Mouse (Mus musculus) lung, embryonic 15.5 days (tissue): Measurements from ENCODE around the gene Gpr12. TPM values are rescaled to one million over a fixed set of nuclear protein-coding genes. Genes with fewer than 3 reads are reported as not detected.
A peak's percentile ranks its signal among the peaks of the same experiment; 100 is the strongest.
"Not testable (repeated sequence)": the region's sequence is repeated elsewhere in the genome, so short reads cannot be mapped to it uniquely, and the experiment has no call there.

Experiments used
- ATAC-seq: fragments of 200-750 bp; cut with Nextera tagmentation; 2 replicates; pipeline ENCODE4 v1.8.0; 2017; ENCODE audit warnings: moderate number of reproducible peaks, borderline replicate concordance; ENCODE audit not compliant: low FRiP score, low TSS enrichment; ENCODE audit errors: extremely low read depth
- H3K27ac ChIP-seq: fragments of 300-500 bp; sonication (generic); 2 replicates; pipeline ENCODE4 v1.5.1; 2015; ENCODE audit warnings: moderate library complexity, mild to moderate bottlenecking, inconsistent platforms
- H3K27me3 ChIP-seq: fragments of 300-500 bp; sonication (generic); 2 replicates; pipeline ENCODE4 v1.6.1; 2015; ENCODE audit warnings: inconsistent platforms
- H3K36me3 ChIP-seq: fragments of 300-500 bp; sonication (generic); 2 replicates; pipeline ENCODE4 v1.6.1; 2015; ENCODE audit warnings: inconsistent platforms
- H3K4me1 ChIP-seq: fragments of 300-500 bp; sonication (generic); 2 replicates; pipeline ENCODE4 v1.6.1; 2015; ENCODE audit warnings: inconsistent platforms
- H3K4me2 ChIP-seq: fragments of 300-500 bp; sonication (generic); 2 replicates; pipeline ENCODE4 v1.6.1; 2015; ENCODE audit warnings: inconsistent platforms, mild to moderate bottlenecking, moderate library complexity
- H3K4me3 ChIP-seq: fragments of 300-500 bp; sonication (generic); 2 replicates; pipeline ENCODE4 v1.5.1; 2015; ENCODE audit warnings: mild to moderate bottlenecking, inconsistent platforms
- H3K9ac ChIP-seq: fragments of 300-500 bp; sonication (generic); 2 replicates; pipeline ENCODE4 v1.6.1; 2015; ENCODE audit warnings: inconsistent platforms
- H3K9me3 ChIP-seq: fragments of 300-500 bp; sonication (generic); 2 replicates; pipeline ENCODE4 v1.6.1; 2016; ENCODE audit warnings: inconsistent platforms
- WGBS: fragments of 180-500 bp; shearing (Covaris S2); methylation state at CpG from one replicate; pipeline ENCODE4 v1.1.7; 2015; 5-methylcytosine and 5-hydroxymethylcytosine counted together
- polyA plus RNA-seq: library from polyadenylated mRNA; unstranded; fragments of >200 nt; fragmentation: Nextera tagmentation; extraction: Ambion mirVana; gene quantifications from 2 replicates; pipeline ENCODE4 v1.2.1, GENCODE M21; 2015

Gene Gpr12
- polyA plus RNA-seq, 1 experiment from 2014 or later = not detected

DNA sequence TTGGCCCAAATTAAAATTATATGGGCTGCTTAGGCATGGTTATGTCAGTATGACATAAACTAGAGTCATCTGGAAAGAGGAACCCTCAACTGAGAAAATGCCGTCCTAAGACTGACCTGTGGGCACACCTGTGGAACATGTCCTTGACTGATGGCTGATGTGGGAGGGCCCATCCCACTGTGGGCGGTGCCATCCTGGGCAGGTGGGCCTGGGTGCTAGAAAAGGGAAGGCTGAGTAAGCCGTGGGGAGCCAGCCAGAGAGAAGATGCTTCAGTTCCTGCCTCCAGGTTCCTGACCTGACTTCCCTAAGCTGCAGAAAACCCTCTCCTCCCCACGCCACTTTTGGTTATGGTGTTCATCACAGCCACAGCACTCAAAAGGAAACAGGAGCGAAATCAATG, 21.2 kb upstream of the Gpr12 start:
- Histone ChIP-seq H3K4me1 (no peaks in the 10 kb centered on the region), H3K9me3 (no peaks in the 10 kb centered on the region)
- 61% methylated on average over 5 of the region's 5 CpGs for WGBS

DNA sequence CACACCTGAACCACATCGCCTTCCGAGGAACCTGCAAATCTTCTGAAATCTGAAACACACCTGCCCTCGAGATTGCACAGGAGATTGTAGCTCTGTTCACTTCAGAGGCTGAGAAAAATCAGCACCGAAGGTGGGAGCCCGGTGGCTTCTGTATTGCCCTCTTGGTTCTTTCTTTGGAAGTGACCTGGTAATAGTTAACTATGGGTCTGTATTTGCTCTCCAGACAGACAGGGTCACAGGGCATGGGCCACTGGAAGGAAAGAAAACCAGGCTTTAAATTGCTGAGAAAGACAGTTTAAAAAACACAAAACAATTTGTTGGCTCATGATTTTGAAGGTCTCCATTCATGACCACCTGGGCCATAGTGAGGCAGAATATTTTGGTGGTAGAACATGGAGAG, 14.9 kb upstream of the Gpr12 start:
- 63% methylated on average over 5 of the region's 5 CpGs for WGBS
- ATAC-seq = no peak
- no peak overlapping the region for H3K4me3 ChIP-seq
- no peaks in the 10 kb centered on the region for H3K4me1 ChIP-seq
- no peak overlapping the region for H3K9ac ChIP-seq
- no peaks in the 10 kb centered on the region for H3K9me3 ChIP-seq
- H3K27ac ChIP-seq = no peak overlapping the region
- no peak overlapping the region for H3K4me2 ChIP-seq
- H3K36me3 ChIP-seq = no peaks in the 10 kb centered on the region
- H3K27me3 ChIP-seq = no peaks in the 10 kb centered on the region

More for the DNA sequence above, 21.2 kb upstream of the Gpr12 start:
- Histone ChIP-seq H3K27ac (no peak overlapping the region), H3K27me3 (no peaks in the 10 kb centered on the region), H3K36me3 (no peaks in the 10 kb centered on the region), H3K4me3 (no peak overlapping the region), H3K4me2 (no peak overlapping the region), H3K9ac (no peak overlapping the region)
- no peak for ATAC-seq

GRCm38 (mm10) chr5:146599216-146599615, 14.2 kb upstream of the Gpr12 start:
- H3K36me3 ChIP-seq, H3K4me3 ChIP-seq, H3K4me1 ChIP-seq, H3K27ac ChIP-seq, ATAC-seq, H3K9me3 ChIP-seq, H3K9ac ChIP-seq, H3K4me2 ChIP-seq, H3K27me3 ChIP-seq: not testable (repeated sequence)
- 75% methylated on average over 7 of the region's 7 CpGs for WGBS

DNA sequence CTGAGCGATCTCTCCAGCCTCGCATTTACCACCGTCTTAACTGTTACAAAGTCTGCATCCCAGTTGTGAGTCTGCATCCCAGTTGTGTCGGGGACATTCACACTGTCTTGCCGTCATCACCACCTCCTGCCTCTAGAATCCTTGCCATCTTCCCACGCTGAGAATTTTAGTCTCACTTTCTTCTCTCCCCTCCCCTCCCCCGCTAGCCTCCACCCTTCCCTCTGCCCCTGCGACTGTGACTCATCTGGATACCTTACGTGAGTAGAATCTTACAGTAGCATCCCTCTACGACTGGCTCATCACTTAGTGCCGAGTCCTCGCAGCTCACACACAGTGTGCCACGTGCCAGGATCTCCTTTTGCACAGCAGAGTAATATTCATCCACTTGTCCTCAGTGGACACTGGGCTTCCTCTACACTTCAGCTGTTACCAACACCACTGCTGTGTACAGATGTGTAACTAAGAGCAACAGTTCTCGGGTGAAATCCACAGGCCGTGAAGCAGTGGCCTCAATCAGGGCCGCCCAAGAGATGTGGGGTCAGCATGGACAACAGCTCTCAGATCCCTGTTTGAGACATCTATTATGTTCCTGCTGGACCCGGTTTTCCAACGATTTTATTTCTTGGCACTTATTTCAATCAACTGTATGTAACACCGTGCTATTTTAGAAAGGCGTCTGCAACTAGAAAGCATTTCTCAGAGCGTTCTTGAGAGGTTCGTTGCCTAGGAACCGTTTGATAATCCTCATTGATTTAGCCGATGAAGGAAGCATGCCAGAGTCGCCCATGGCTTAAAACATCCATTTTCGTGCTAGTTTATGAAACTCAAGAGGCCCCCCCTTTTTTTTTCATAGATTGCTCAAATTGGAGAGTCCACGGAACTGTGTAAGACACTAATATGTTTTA, 13.4 kb upstream of the Gpr12 start:
- no peak overlapping the region for H3K27ac ChIP-seq
- ATAC-seq = no peak
- no peak overlapping the region for H3K4me2 ChIP-seq
- no peaks in the 10 kb centered on the region for H3K27me3 ChIP-seq
- H3K9me3 ChIP-seq = no peaks in the 10 kb centered on the region
- H3K4me3 ChIP-seq = no peak overlapping the region
- no peak overlapping the region for H3K9ac ChIP-seq
- H3K36me3 ChIP-seq = no peaks in the 10 kb centered on the region
- WGBS = 78% methylated on average over 27 of the region's 27 CpGs
- H3K4me1 ChIP-seq = no peaks in the 10 kb centered on the region

DNA sequence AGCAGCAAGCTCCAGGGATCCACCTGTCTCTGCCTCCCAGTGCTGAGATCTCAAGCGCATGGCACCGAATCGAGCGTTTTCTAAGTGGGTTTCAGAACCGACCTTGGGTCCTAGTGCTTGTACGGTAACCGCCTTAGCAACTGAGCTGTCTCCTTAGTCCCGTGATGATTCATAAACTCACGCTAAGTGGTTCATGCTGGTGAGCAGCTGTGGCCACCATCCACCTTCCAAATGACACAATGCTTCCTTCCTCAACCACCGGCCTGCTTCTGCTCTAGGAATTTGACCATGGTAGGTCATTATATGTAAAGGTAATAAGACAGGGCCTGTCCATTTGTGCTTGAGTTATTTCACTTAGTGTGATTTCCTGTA, 12.4 kb upstream of the Gpr12 start:
- H3K4me1 ChIP-seq = no peaks in the 10 kb centered on the region
- H3K4me2 ChIP-seq = no peak overlapping the region
- H3K27ac ChIP-seq = no peak overlapping the region
- 91% methylated on average over 10 of the region's 10 CpGs for WGBS
- H3K4me3 ChIP-seq = no peak overlapping the region
- no peaks in the 10 kb centered on the region for H3K36me3 ChIP-seq
- no peaks in the 10 kb centered on the region for H3K27me3 ChIP-seq
- H3K9ac ChIP-seq = no peak overlapping the region
- ATAC-seq = no peak
- no peaks in the 10 kb centered on the region for H3K9me3 ChIP-seq

GRCm38 (mm10) chr5:146596612-146597502, 11.8 kb upstream of the Gpr12 start:
- 66% methylated on average over 18 of the region's 18 CpGs for WGBS
- no peak for ATAC-seq
- Histone ChIP-seq H3K4me3 (no peak overlapping the region), H3K27ac (no peak overlapping the region), H3K4me1 (no peaks in the 10 kb centered on the region), H3K9ac (no peak overlapping the region), H3K9me3 (no peaks in the 10 kb centered on the region), H3K36me3 (no peaks in the 10 kb centered on the region), H3K4me2 (no peak overlapping the region), H3K27me3 (no peaks in the 10 kb centered on the region)

DNA sequence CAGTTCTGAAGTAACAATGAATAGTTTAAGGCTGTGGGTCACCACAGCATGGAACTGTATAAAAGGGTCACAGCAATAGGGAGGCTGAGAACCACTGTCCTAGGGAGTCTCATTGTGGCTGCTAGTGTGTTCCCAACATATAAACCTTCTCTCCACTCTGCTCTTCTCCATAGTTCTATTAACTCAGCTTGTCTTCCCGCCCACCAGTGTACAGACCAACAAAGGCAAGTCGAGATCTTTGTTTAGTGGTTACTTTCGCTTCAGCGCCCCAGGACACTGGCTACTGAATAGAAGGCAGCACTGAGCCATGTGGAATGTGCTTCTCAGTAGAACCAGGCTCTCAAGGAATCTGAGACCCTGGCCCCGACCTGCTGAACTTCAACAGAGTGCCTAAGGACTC, 7.5 kb upstream of the Gpr12 start:
- no peak for ATAC-seq
- no peak overlapping the region for H3K27ac ChIP-seq
- no peaks in the 10 kb centered on the region for H3K9me3 ChIP-seq
- no peaks in the 10 kb centered on the region for H3K36me3 ChIP-seq
- 0 out of 2 replicates have a peak, but pooled peaks cover 6% of the 10 kb centered on the region for H3K27me3 ChIP-seq
- H3K4me3 ChIP-seq = no peak overlapping the region
- no peak overlapping the region for H3K9ac ChIP-seq
- H3K4me1 ChIP-seq = no peaks in the 10 kb centered on the region
- 69% methylated on average over 5 of the region's 5 CpGs for WGBS
- H3K4me2 ChIP-seq = no peak overlapping the region

DNA sequence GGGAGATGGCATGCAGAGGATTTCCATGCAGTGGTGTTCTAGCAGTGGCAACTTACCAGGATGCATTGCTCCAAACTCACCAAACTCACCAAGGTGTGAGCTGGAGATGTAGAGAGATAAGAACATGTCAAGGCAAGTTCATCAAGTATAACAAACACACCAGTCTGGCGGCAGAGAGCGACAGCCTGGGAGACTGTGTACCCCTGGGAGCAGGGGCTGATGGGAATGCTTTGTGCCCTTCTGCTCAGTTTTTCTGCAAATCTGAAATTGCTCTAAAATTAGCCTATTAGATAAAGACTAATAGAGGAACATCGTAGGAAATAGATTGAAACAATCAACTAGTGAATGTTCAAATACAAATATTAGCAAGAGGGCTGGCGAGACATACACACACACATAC, 6.6 kb upstream of the Gpr12 start:
- H3K27me3 ChIP-seq = peaks cover 13% of the 10 kb centered on the region; the same call in 1 of the 2 replicates
- no peaks in the 10 kb centered on the region for H3K9me3 ChIP-seq
- WGBS = 67% methylated on average over 4 of the region's 4 CpGs
- H3K9ac ChIP-seq = no peak overlapping the region
- H3K4me2 ChIP-seq = no peak overlapping the region
- no peaks in the 10 kb centered on the region for H3K36me3 ChIP-seq
- ATAC-seq = no peak
- no peak overlapping the region for H3K4me3 ChIP-seq
- no peaks in the 10 kb centered on the region for H3K4me1 ChIP-seq
- H3K27ac ChIP-seq = no peak overlapping the region

GRCm38 (mm10) chr5:146590987-146591386, 5.9 kb upstream of the Gpr12 start:
- H3K27ac ChIP-seq = no peak overlapping the region
- no peak overlapping the region for H3K4me2 ChIP-seq
- no peak overlapping the region for H3K9ac ChIP-seq
- 43% methylated on average over 4 of the region's 4 CpGs for WGBS
- H3K4me1 ChIP-seq = no peaks in the 10 kb centered on the region
- H3K36me3 ChIP-seq = no peaks in the 10 kb centered on the region
- H3K9me3 ChIP-seq = no peaks in the 10 kb centered on the region
- ATAC-seq = no peak
- H3K4me3 ChIP-seq = no peak overlapping the region
- peaks cover 19% of the 10 kb centered on the region for H3K27me3 ChIP-seq

DNA sequence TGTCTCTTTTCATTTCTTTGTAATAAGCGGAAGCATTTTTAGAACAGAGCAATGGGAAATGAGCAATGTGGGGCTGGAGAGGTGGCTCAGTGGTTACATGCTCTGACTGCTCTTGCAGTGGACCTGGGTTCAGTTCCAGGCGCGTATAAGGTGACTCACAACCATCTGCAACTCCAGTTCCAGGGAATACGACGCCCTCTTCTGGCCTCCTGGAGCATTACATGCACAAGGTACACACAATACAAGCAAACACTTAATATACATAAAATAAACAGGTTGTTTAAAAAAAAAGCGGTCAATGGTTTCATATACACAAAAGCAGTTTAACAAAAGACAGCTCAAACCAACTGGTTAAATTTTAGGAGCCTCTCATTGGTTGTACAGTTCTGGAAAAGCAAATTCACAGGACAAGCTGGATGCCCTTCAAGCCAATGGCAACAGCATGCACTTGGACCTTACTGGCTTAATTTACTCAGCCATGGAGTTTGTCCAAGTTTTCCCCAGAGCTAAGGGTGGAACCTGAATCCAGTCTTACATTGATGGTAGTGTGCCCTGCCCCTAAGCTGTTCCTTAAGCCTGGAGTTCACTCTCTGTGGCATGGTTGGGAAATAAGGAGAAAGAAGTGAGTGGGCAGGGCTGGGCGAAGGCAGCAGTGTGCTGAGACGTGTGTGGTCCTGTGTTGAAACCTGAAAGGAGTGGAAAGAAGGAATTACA, 1.5 kb upstream of the Gpr12 start:
- Histone ChIP-seq H3K9me3 (no peaks in the 10 kb centered on the region), H3K27ac (no peak overlapping the region), H3K4me1 (peaks cover 9% of the 10 kb centered on the region), H3K4me2 (no peak overlapping the region), H3K27me3 (peaks cover 53% of the 10 kb centered on the region), H3K4me3 (no peak overlapping the region), H3K9ac (no peak overlapping the region), H3K36me3 (no peaks in the 10 kb centered on the region)
- ATAC-seq = no peak
- WGBS = 65% methylated on average over 8 of the region's 8 CpGs

DNA sequence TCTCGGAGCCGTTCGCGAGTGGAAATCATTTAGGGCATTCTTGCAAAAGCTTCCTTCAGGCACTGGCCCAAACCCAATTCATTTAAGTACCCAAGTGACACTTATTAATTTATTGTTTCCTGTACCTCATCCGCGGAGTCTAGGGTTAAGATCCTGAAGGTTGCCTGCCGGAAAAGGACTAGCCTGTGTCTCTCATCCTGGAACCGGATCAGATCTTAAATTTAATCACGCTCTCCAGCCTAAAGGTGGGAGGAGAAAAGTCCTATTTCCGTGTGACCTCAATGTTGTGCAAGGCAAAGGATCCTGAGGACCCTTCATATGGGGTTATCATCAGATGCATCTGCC, 240 bp upstream of the Gpr12 start:
- 4% methylated on average over 10 of the region's 10 CpGs for WGBS
- Histone ChIP-seq H3K4me1 (peaks cover 9% of the 10 kb centered on the region), H3K4me3 (peak overlapping the region; percentile 37; the same call in 1 of the 2 replicates), H3K27me3 (peaks cover 53% of the 10 kb centered on the region), H3K9me3 (no peaks in the 10 kb centered on the region), H3K27ac (no peak overlapping the region), H3K9ac (no peak overlapping the region), H3K4me2 (peak overlapping the region; percentile 81; the same call in 1 of the 2 replicates), H3K36me3 (no peaks in the 10 kb centered on the region)
- ATAC-seq = no peak

GRCm38 (mm10) chr5:146584156-146584477, 922 bp downstream of the Gpr12 start:
- Histone ChIP-seq H3K27me3 (peaks cover 53% of the 10 kb centered on the region), H3K9me3 (no peaks in the 10 kb centered on the region), H3K36me3 (no peaks in the 10 kb centered on the region), H3K4me3 (peak overlapping the region; percentile 37), H3K4me2 (peak overlapping the region; percentile 81), H3K9ac (no peak overlapping the region), H3K27ac (no peak overlapping the region), H3K4me1 (peaks cover 9% of the 10 kb centered on the region)
- ATAC-seq = no peak
- 5% methylated on average over 10 of the region's 10 CpGs for WGBS
